In genomic region chr11:13237198-13237597, GRCm38 (mm10) we compare ENCODE assay signal across 24 mouse cellular contexts.
DNase-seq lines count a peak whose midpoint lies in the region; ATAC-seq and TF ChIP-seq lines count a peak whose summit lies in the region.
"Had no signal": no experiment of that assay in that cellular context is flagged by ENCODE, and none has a peak within 500 bp of the region (broad histone marks: within the 10 kb centered on the region; RNA-seq: fewer than 3 reads in every experiment).

No protein-coding gene starts in this region.

- no peaks in the 10 kb centered on the region for H3K9me3 ChIP-seq in forebrain, embryonic 14.5 days (replicated peaks; ENCODE audit: control insufficient read depth, low read length)
- no peaks in the 10 kb centered on the region for H3K9me3 ChIP-seq in forebrain, embryonic 12.5 days
- H3K9me3 ChIP-seq: embryonic facial prominence, embryonic 12.5 days; heart, embryonic 10.5 days; hindbrain, embryonic 12.5 days had no signal

- DNase-seq in forebrain, embryonic 14.5 days (ENCODE audit: low spot score): peak; percentile 58
- peak; percentile 4 for DNase-seq in layer of hippocampus, adult 9-11 months
- no peak for DNase-seq in layer of hippocampus, adult 11-12 months (ENCODE audit: low spot score)
- DNase-seq in brain, embryonic 14.5 days (ENCODE audit: low read depth): peak; percentile 52
- no peak for DNase-seq in right cerebral cortex, adult 18-20 months
- no peak for DNase-seq in spleen, postnatal 36 days (ENCODE audit: low spot score in 2 of 2)
- DNase-seq: adrenal gland, adult 2 months; adrenal gland, postnatal 25 days; cerebellum, adult 11 months; cerebellum, adult 8-10 months; cerebellum, postnatal 14 days; embryo, embryonic 11 days; gastrocnemius, adult 2 months; heart, adult 18-20 months; heart, postnatal 10 days; heart, postnatal 4 days had no signal

- H3K4me2 ChIP-seq in forebrain, embryonic 14.5 days (ENCODE audit: low read length): no peak overlapping the region
- H3K4me2 ChIP-seq in forebrain, embryonic 12.5 days: no peak overlapping the region
- H3K4me2 ChIP-seq: embryonic facial prominence, embryonic 12.5 days; hindbrain, embryonic 12.5 days had no signal

- H3K4me3 ChIP-seq in forebrain, embryonic 14.5 days (ENCODE audit: low read depth, low read length): no peak overlapping the region
- H3K4me3 ChIP-seq in forebrain, embryonic 12.5 days (replicated peaks): no peak overlapping the region
- H3K4me3 ChIP-seq: embryonic facial prominence, embryonic 12.5 days; gastrocnemius, adult 2 months; heart, embryonic 10.5 days; hindbrain, embryonic 12.5 days had no signal

- H3K4me1 ChIP-seq in forebrain, embryonic 14.5 days (ENCODE audit: control insufficient read depth, insufficient read depth, low read length): no peaks in the 10 kb centered on the region
- no peaks in the 10 kb centered on the region for H3K4me1 ChIP-seq in forebrain, embryonic 12.5 days
- H3K4me1 ChIP-seq: embryonic facial prominence, embryonic 12.5 days; heart, embryonic 10.5 days; hindbrain, embryonic 12.5 days had no signal

- TF ChIP-seq POLR2A in brain, embryonic 14.5 days (IDR thresholded peaks at IDR 0.05; ENCODE audit: borderline replicate concordance, extremely low read depth, insufficient read depth, insufficient read length, poor library complexity, severe bottlenecking): no peak

- no peaks in the 10 kb centered on the region for H3K36me3 ChIP-seq in forebrain, embryonic 14.5 days (ENCODE audit: control insufficient read depth, insufficient read depth, low read length)
- H3K36me3 ChIP-seq in forebrain, embryonic 12.5 days (replicated peaks): no peaks in the 10 kb centered on the region
- H3K36me3 ChIP-seq: embryonic facial prominence, embryonic 12.5 days; heart, embryonic 10.5 days; hindbrain, embryonic 12.5 days had no signal

- 62% methylated on average over 3 of the region's 3 CpGs for WGBS in forebrain, embryonic 14.5 days
- WGBS in forebrain, embryonic 12.5 days: 83% methylated on average over 3 of the region's 3 CpGs

- no peaks in the 10 kb centered on the region for H3K27me3 ChIP-seq in forebrain, embryonic 14.5 days (replicated peaks; ENCODE audit: control insufficient read depth, insufficient read depth, low read length)
- H3K27me3 ChIP-seq in forebrain, embryonic 12.5 days: no peaks in the 10 kb centered on the region
- H3K27me3 ChIP-seq: CH12.LX; embryonic facial prominence, embryonic 12.5 days; hindbrain, embryonic 12.5 days had no signal

- ATAC-seq in forebrain, embryonic 14.5 days: 0 out of 2 replicates have a peak, but pooled peaks have one; percentile 26
- ATAC-seq in forebrain, embryonic 12.5 days (ENCODE audit: low FRiP score): no peak
- ATAC-seq: hindbrain, embryonic 16.5 days; inflammation-experienced regulatory T-cells, adult 6 months; intestine, postnatal 0 days had no signal

- no peak overlapping the region for H3K27ac ChIP-seq in forebrain, embryonic 14.5 days (ENCODE audit: low read depth, low read length)
- H3K27ac ChIP-seq in forebrain, embryonic 12.5 days: no peak overlapping the region
- H3K27ac ChIP-seq: embryonic facial prominence, embryonic 12.5 days; gastrocnemius, adult 2 months; heart, embryonic 10.5 days; hindbrain, embryonic 12.5 days had no signal

- no peak for TF ChIP-seq CTCF in brain, embryonic 14.5 days (IDR thresholded peaks at IDR 0.05; ENCODE audit: borderline replicate concordance, extremely low read depth, insufficient read depth, insufficient read length)

- no peak overlapping the region for H3K9ac ChIP-seq in forebrain, embryonic 14.5 days (ENCODE audit: low read length)
- H3K9ac ChIP-seq in forebrain, embryonic 12.5 days: no peak overlapping the region
- H3K9ac ChIP-seq: embryonic facial prominence, embryonic 12.5 days; hindbrain, embryonic 12.5 days had no signal

Comparison
In these comparisons a context has a peak if more than half of its experiments do, and no peak if none do; other contexts are left out.
1. DNase-seq: peak in forebrain, embryonic 14.5 days (single experiment), layer of hippocampus, adult 9-11 months (single experiment) and brain, embryonic 14.5 days (single experiment); none in layer of hippocampus, adult 11-12 months (single experiment), right cerebral cortex, adult 18-20 months (single experiment) and spleen, postnatal 36 days (0 of 2).